Mouse (Mus musculus) liver, postnatal 0 days (tissue): ENCODE measurements at regions not wholly inside any gene's neighbourhood (a gene's known extent, or its start where the extent isn't known, plus 50 kb on each side); places are given as distances from the start of the nearest gene placed in this dataset.

ENCODE experiments used
- CTCF ChIP-seq: sonication (generic); IDR thresholded peaks from 2 replicates; pipeline ENCODE4 v1.5.1; 2016; ENCODE audit warnings: antibody characterized with exemption, low read depth
- EP300 ChIP-seq: IDR thresholded peaks from 2 replicates; pipeline ENCODE4 v1.6.1; 2016; ENCODE audit warnings: antibody characterized with exemption, low read depth, mild to moderate bottlenecking

DNA sequence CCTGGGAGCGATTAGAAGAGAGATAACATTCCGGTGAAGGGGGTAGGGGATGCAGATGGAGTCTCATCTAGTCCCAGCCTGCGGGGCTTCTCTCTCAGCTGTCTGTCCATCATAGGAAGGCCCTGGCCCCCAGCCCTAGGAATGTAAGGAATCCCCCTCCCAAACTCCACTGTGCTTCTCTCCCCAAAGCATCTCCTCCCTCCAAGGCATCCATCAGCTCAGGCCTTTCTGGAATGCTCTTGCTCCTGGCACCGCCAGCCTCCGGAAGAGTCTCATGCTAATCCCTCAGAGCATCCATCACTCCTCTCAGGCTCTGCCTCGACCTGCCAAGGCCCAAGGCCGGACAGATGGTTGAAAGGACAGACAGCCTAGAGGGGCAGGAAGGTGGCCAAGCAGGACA, 128.4 kb downstream of the Ddx1 start:
- no peak for TF ChIP-seq CTCF
- no peak for TF ChIP-seq EP300
